Mouse (Mus musculus) testis, adult 2 months (tissue): ENCODE results near the gene Cfap161.

Source experiments
- CTCF ChIP-seq: fragments of 200-500 bp; IDR thresholded peaks from 2 replicates; pipeline ENCODE4 v1.5.1; 2012; ENCODE audit warnings: low read depth, mild to moderate bottlenecking, inconsistent platforms, low read length, moderate library complexity; ENCODE audit not compliant: control insufficient read depth, insufficient read depth, insufficient replicate concordance
- POLR2A ChIP-seq: fragments of 200-500 bp; IDR thresholded peaks from 2 replicates; pipeline ENCODE4 v1.6.1; 2012; ENCODE audit warnings: low read depth, mild to moderate bottlenecking, inconsistent platforms, low read length, moderate library complexity; ENCODE audit not compliant: control insufficient read depth

DNA sequence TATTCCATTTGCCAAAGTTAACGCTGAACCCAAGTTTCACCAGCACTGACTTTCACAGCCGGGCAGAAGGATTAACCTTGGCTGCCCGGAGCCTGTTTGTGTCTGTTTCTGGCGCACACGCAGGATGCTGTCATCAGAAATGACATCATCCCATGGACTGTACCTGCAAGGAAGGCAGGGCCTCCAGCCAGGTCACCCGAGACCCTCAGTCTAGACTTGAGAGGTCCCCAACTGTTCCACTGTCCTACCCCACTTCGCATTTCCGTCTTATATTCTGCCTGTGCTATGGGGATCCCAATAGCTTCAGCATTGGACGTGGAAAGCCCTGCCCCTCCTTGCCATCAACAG is 49.6 kb downstream of the Cfap161 start:
- TF ChIP-seq CTCF (no peak), POLR2A (no peak)
